Mouse (Mus musculus): Measurements from ENCODE around the gene Dpp8. TPM values are rescaled to one million over a fixed set of nuclear protein-coding genes. Genes with fewer than 3 reads are reported as not detected.
"Not testable (repeated sequence)": the region's sequence is repeated elsewhere in the genome, so short reads cannot be mapped to it uniquely, and the experiment has no call there.

The Dpp8 gene
- 30.4 and 33.7 TPM in 2 replicates for polyA plus RNA-seq (2014; fragmentation: Nextera tagmentation; extraction: Ambion mirVana)

DNA sequence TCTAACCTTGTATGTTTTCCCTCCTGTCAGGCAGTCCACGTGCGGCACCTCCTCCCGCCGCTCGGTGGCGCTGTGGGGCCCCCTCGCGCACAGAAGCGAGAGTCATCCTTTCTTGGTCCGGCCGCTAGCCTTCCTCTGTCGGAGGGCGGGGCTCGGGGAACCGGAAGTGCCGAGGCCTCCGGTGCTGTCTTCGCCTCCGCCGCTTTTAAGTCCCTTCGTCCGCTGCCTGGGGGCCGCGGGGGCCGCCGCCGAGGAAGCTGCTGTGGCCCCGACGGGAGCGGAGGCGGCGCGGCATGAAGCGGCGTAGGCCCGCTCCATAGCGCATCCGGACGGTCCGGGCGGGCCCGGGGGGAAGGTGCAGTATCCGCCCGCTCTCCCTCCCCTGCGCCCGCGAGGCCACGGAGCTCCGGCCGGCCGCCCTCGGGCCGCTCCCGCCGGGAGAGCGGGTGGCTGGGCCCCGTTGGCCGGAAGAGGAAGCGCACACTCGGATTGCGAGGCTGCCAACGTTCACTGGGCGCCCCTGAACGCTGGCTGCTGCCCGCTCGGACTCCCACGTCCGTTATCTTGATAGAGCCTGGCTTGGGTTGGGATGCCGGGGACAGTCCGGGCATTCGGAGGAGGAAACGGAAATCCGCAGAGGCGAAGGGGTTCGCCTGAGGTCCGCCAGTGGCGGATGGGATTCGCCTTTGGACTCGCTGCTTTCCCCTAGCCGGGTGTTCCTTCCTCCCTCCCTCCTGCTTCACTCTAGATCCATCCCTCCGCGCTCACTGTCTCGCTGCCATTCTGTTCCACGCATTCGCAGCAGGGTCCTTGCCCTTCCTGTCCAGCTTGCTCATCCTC, at the start of gene Dpp8:
Gene Dpp8, plus strand, starts transcription at position 146 of the 840 bp plus-strand sequence.
- Histone ChIP-seq H3K9ac (replicated peaks; ENCODE audit: low read length) (peak within 1 kb of the TSS; percentile 95), H3K4me1 (ENCODE audit: control insufficient read depth, insufficient read depth, low read length) (no peaks in the 10 kb centered on the region), H3K36me3 (replicated peaks; ENCODE audit: control insufficient read depth, insufficient read depth, low read depth, low read length) (no peaks in the 10 kb centered on the region), H3K27me3 (ENCODE audit: control insufficient read depth, insufficient read depth, low read length) (no peaks in the 10 kb centered on the region), H3K27ac (replicated peaks; ENCODE audit: low read depth, low read length) (peak within 1 kb of the TSS; percentile 82), H3K4me3 (ENCODE audit: low read depth, low read length) (peak within 1 kb of the TSS; percentile 99), H3K4me2 (ENCODE audit: low read depth, low read length) (peak within 1 kb of the TSS; percentile 84), H3K9me3 (replicated peaks; ENCODE audit: control insufficient read depth, low read length) (no peaks in the 10 kb centered on the region)
- DNase-seq (ENCODE audit: low spot score), result peak; percentile 94
- ATAC-seq (replicated peaks; ENCODE audit: insufficient number of reproducible peaks, low FRiP score, low TSS enrichment, low read depth), result peak; percentile 92
- under 1% methylated on average over 75 of the region's 85 CpGs for WGBS

DNA sequence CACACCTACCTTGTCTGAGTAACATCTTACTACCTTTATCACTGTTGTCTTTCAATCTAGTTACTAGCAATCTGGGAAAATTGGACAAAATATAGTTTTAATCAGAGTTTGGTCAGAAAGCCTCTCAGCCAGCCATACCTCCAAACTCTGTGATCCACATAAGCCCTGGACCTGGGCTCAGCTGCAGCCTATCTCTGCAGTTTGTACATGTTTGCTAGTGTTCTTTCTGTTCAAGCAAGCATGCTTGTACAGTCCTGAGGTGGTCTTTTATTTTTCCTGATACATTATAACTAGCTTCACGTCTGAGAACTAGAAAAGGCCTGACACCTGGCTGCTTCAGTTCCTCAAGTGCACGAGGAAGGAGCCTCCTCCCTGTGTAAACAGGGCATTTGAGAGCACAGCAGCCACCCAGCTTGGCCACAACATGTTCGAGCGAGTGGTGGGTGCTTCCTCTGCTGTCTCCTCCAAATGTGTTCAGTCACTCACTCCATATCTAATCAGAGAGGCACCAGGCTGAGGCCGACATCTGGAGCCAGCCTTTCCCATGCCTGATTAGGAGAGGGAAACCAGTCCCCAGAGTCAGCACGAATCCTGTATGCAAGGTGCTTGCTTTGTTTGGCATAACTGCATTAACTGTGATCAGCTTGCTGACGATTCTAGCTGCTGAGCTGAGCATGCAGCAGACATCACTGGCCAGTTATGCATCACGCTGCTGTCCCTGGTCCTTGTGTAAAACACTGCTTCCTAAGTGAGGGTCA, 47.0 kb upstream of the Dpp8 start:
- H3K27me3 ChIP-seq (ENCODE audit: control insufficient read depth, insufficient read depth, low read length), result no peaks in the 10 kb centered on the region
- no peak overlapping the region for H3K27ac ChIP-seq (replicated peaks; ENCODE audit: low read depth, low read length)
- no peaks in the 10 kb centered on the region for H3K4me1 ChIP-seq (ENCODE audit: control insufficient read depth, insufficient read depth, low read length)
- H3K4me3 ChIP-seq (ENCODE audit: low read depth, low read length), result no peak overlapping the region
- WGBS, result 80% methylated on average over 8 of the region's 8 CpGs
- H3K9me3 ChIP-seq (replicated peaks; ENCODE audit: control insufficient read depth, low read length), result no peaks in the 10 kb centered on the region
- no peak overlapping the region for H3K9ac ChIP-seq (replicated peaks; ENCODE audit: low read length)
- H3K4me2 ChIP-seq (ENCODE audit: low read depth, low read length), result no peak overlapping the region
- ATAC-seq (replicated peaks; ENCODE audit: insufficient number of reproducible peaks, low FRiP score, low TSS enrichment, low read depth), result no peak
- DNase-seq (ENCODE audit: low spot score), result no peak
- peaks cover 24% of the 10 kb centered on the region for H3K36me3 ChIP-seq (replicated peaks; ENCODE audit: control insufficient read depth, insufficient read depth, low read depth, low read length)

DNA sequence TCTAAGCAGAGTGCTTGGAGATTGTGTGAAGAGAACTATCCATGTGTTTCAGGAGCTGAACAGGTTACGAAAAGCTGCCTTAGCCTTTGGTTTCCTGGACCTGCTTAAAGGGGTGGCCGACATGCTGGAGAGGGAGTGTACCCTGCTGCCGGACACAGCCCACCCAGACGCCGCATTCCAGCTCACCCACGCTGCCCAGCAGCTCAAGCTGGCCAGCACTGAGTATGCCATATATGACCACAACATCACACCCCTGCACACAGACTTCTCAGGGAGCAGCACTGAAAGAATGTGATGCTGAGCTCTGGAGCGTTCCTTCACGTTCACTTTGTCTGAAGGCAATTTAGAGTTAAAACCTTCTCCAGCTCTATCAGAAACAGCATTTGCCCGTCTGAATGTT, 46.4 kb upstream of the Dpp8 start:
- Histone ChIP-seq H3K9me3 (replicated peaks; ENCODE audit: control insufficient read depth, low read length) (no peaks in the 10 kb centered on the region), H3K27ac (replicated peaks; ENCODE audit: low read depth, low read length) (no peak overlapping the region), H3K9ac (replicated peaks; ENCODE audit: low read length) (no peak overlapping the region), H3K4me2 (ENCODE audit: low read depth, low read length) (no peak overlapping the region), H3K36me3 (replicated peaks; ENCODE audit: control insufficient read depth, insufficient read depth, low read depth, low read length) (peaks cover 23% of the 10 kb centered on the region), H3K4me3 (ENCODE audit: low read depth, low read length) (no peak overlapping the region), H3K27me3 (ENCODE audit: control insufficient read depth, insufficient read depth, low read length) (no peaks in the 10 kb centered on the region), H3K4me1 (ENCODE audit: control insufficient read depth, insufficient read depth, low read length) (no peaks in the 10 kb centered on the region)
- no peak for DNase-seq (ENCODE audit: low spot score)
- ATAC-seq (replicated peaks; ENCODE audit: insufficient number of reproducible peaks, low FRiP score, low TSS enrichment, low read depth), result no peak
- 86% methylated on average over 9 of the region's 9 CpGs for WGBS

DNA sequence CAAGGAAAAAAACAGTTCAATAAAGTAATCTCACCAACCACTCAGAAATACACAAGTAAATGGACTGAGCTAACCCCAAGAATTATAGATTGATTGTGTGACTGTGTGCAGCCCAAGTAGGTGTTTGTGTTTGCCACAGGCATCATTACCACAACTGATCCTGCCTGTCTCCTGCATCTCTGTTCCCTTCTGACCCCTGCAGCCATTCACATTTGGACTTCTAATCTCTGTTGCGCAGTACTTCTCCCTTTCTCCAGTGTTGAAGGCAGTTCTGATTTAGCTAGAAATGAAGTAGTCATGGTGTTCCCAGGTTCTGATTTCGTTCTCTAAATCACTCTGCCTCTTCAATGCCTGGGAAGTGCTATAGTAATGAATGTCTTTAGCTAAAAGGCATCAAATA, 44.6 kb upstream of the Dpp8 start:
- Histone ChIP-seq H3K4me3 (ENCODE audit: low read depth, low read length) (no peak overlapping the region), H3K4me2 (ENCODE audit: low read depth, low read length) (no peak overlapping the region), H3K27me3 (ENCODE audit: control insufficient read depth, insufficient read depth, low read length) (no peaks in the 10 kb centered on the region), H3K9me3 (replicated peaks; ENCODE audit: control insufficient read depth, low read length) (no peaks in the 10 kb centered on the region), H3K27ac (replicated peaks; ENCODE audit: low read depth, low read length) (no peak overlapping the region), H3K4me1 (ENCODE audit: control insufficient read depth, insufficient read depth, low read length) (no peaks in the 10 kb centered on the region), H3K9ac (replicated peaks; ENCODE audit: low read length) (no peak overlapping the region), H3K36me3 (replicated peaks; ENCODE audit: control insufficient read depth, insufficient read depth, low read depth, low read length) (peaks cover 21% of the 10 kb centered on the region)
- 92% methylated on average over 2 of the region's 2 CpGs for WGBS
- DNase-seq (ENCODE audit: low spot score) (no peak), ATAC-seq (replicated peaks; ENCODE audit: insufficient number of reproducible peaks, low FRiP score, low TSS enrichment, low read depth) (no peak)

DNA sequence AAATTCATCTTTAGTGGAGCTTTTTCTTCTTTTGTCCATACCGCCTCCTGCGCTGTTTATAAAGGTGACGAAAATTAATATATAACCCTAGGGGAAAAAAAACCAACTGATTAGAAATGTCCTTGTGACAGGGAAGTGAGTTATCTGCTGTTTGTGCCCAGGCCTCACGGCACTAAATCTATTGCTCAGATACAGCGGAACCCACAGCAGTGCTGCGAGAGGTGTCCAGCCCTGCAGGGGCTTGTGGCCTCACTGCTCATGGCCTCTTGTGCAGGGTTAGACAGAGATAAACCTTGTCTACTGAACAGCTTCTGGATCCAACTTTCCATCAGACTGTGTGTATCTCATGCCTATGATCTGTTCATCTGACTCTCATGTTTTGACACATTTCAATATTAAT, 43.8 kb upstream of the Dpp8 start:
- H3K4me1 ChIP-seq (ENCODE audit: control insufficient read depth, insufficient read depth, low read length), result no peaks in the 10 kb centered on the region

DNA sequence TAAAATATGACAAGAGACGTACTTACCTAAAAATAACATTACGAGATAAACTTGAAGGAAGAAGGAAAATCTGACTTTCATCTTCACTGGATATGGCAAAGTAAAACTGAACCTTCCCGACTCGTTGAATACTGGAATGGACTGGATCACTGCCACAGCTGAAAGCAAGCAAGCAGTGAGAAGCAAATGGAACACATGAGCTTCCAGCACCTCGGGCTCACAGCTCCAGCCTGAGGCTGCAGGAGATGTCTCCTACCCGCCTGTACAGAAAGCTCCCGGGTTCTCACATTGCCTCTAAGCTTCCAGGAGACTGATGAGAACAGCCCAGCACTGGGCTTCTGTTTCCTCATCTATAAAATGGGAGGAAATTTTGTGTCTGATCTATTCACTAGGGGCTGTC, 41.9 kb upstream of the Dpp8 start:
- Histone ChIP-seq H3K36me3 (replicated peaks; ENCODE audit: control insufficient read depth, insufficient read depth, low read depth, low read length) (peaks cover 13% of the 10 kb centered on the region), H3K27me3 (ENCODE audit: control insufficient read depth, insufficient read depth, low read length) (no peaks in the 10 kb centered on the region), H3K4me2 (ENCODE audit: low read depth, low read length) (no peak overlapping the region), H3K9me3 (replicated peaks; ENCODE audit: control insufficient read depth, low read length) (no peaks in the 10 kb centered on the region), H3K27ac (replicated peaks; ENCODE audit: low read depth, low read length) (no peak overlapping the region), H3K4me1 (ENCODE audit: control insufficient read depth, insufficient read depth, low read length) (no peaks in the 10 kb centered on the region), H3K4me3 (ENCODE audit: low read depth, low read length) (no peak overlapping the region), H3K9ac (replicated peaks; ENCODE audit: low read length) (no peak overlapping the region)
- no peak for DNase-seq (ENCODE audit: low spot score)
- WGBS, result 87% methylated on average over 7 of the region's 7 CpGs
- no peak for ATAC-seq (replicated peaks; ENCODE audit: insufficient number of reproducible peaks, low FRiP score, low TSS enrichment, low read depth)

More for the DNA sequence above, 43.8 kb upstream of the Dpp8 start:
- Histone ChIP-seq H3K9ac (replicated peaks; ENCODE audit: low read length) (no peak overlapping the region), H3K9me3 (replicated peaks; ENCODE audit: control insufficient read depth, low read length) (no peaks in the 10 kb centered on the region), H3K36me3 (replicated peaks; ENCODE audit: control insufficient read depth, insufficient read depth, low read depth, low read length) (peaks cover 21% of the 10 kb centered on the region), H3K4me3 (ENCODE audit: low read depth, low read length) (no peak overlapping the region), H3K27ac (replicated peaks; ENCODE audit: low read depth, low read length) (no peak overlapping the region), H3K4me2 (ENCODE audit: low read depth, low read length) (no peak overlapping the region), H3K27me3 (ENCODE audit: control insufficient read depth, insufficient read depth, low read length) (no peaks in the 10 kb centered on the region)
- WGBS, result 94% methylated on average over 6 of the region's 6 CpGs
- no peak for DNase-seq (ENCODE audit: low spot score)
- ATAC-seq (replicated peaks; ENCODE audit: insufficient number of reproducible peaks, low FRiP score, low TSS enrichment, low read depth), result no peak

DNA sequence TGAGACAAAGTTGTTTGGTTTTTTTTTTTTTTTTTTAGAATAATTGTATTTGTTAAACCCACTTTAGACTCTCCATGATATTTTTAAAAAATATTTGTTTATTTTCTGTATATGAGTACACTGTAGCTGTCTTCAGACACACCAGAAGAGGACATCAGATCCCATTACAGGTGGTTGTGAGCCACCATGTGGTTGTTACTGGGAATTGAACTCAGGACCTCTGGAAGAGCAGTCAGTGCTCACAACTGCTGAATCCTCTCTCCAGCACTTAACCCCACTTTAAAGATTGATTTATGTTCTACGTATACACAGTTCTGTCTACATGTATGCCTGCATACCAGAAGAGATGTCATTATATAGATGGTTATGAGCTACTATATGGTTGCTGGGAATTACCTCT, 36.8 kb upstream of the Dpp8 start:
- not testable (repeated sequence) for H3K4me3 ChIP-seq (ENCODE audit: low read depth, low read length); H3K27ac ChIP-seq (replicated peaks; ENCODE audit: low read depth, low read length); ATAC-seq (replicated peaks; ENCODE audit: insufficient number of reproducible peaks, low FRiP score, low TSS enrichment, low read depth); H3K9me3 ChIP-seq (replicated peaks; ENCODE audit: control insufficient read depth, low read length); H3K9ac ChIP-seq (replicated peaks; ENCODE audit: low read length); H3K4me2 ChIP-seq (ENCODE audit: low read depth, low read length); H3K27me3 ChIP-seq (ENCODE audit: control insufficient read depth, insufficient read depth, low read length); H3K4me1 ChIP-seq (ENCODE audit: control insufficient read depth, insufficient read depth, low read length); DNase-seq (ENCODE audit: low spot score); H3K36me3 ChIP-seq (replicated peaks; ENCODE audit: control insufficient read depth, insufficient read depth, low read depth, low read length)
- WGBS, result 86% methylated on average over 1 of the region's 1 CpGs

DNA sequence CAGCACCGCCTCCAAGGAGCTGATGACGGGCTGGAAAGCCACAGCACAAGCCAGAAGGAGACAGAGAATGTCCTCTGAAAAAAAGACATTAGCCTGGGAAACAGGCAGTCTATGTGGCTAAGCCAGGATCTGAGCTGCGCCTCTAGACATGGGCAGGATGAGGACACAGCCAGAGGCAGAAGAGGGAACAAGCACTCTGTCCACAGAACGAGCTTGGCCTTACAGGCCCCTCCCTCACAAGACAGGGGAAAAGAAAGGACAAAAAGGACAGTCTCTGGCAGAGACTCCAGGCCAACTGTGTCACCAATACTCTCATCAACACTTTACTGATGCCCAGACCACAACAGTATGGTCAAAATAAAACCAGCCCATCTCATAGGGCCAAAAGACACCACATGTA, 30.7 kb upstream of the Dpp8 start:
- peaks cover 8% of the 10 kb centered on the region for H3K36me3 ChIP-seq (replicated peaks; ENCODE audit: control insufficient read depth, insufficient read depth, low read depth, low read length)
- no peak overlapping the region for H3K4me2 ChIP-seq (ENCODE audit: low read depth, low read length)
- 53% methylated on average over 4 of the region's 4 CpGs for WGBS
- H3K27ac ChIP-seq (replicated peaks; ENCODE audit: low read depth, low read length), result no peak overlapping the region
- no peak for DNase-seq (ENCODE audit: low spot score)
- H3K4me3 ChIP-seq (ENCODE audit: low read depth, low read length), result no peak overlapping the region
- no peak for ATAC-seq (replicated peaks; ENCODE audit: insufficient number of reproducible peaks, low FRiP score, low TSS enrichment, low read depth)
- H3K9ac ChIP-seq (replicated peaks; ENCODE audit: low read length), result no peak overlapping the region
- no peaks in the 10 kb centered on the region for H3K9me3 ChIP-seq (replicated peaks; ENCODE audit: control insufficient read depth, low read length)
- H3K27me3 ChIP-seq (ENCODE audit: control insufficient read depth, insufficient read depth, low read length), result no peaks in the 10 kb centered on the region
- no peaks in the 10 kb centered on the region for H3K4me1 ChIP-seq (ENCODE audit: control insufficient read depth, insufficient read depth, low read length)

Data from embryonic facial prominence, embryonic 11.5 days (tissue).